Mouse (Mus musculus): ENCODE measurements around the gene Batf2. TPM values are rescaled to one million over a fixed set of nuclear protein-coding genes. Genes with fewer than 3 reads are reported as not detected.
"Not testable (repeated sequence)": the region's sequence is repeated elsewhere in the genome, so short reads cannot be mapped to it uniquely, and the experiment has no call there.

The Batf2 gene
- polyA plus RNA-seq, 1 experiment, result 0.04 TPM

GRCm38 (mm10) chr19:6126789-6127580, 13.8 kb upstream of the Batf2 start:
- H3ac ChIP-seq (ENCODE audit: control insufficient read depth, insufficient read length, low read depth), result peak overlapping the region; percentile 58
- no peaks in the 10 kb centered on the region for H3K79me2 ChIP-seq (ENCODE audit: control insufficient read depth, insufficient read depth)
- TF ChIP-seq FOSL1 (IDR thresholded peaks at IDR 0.05; ENCODE audit: insufficient read depth, low read length, poor library complexity, severe bottlenecking) (no peak), USF1 (IDR thresholded peaks at IDR 0.05; ENCODE audit: low read depth) (no peak), MYOG (IDR thresholded peaks at IDR 0.05; ENCODE audit: control insufficient read depth, extremely low read depth, insufficient read length) (no peak), CTCF (IDR thresholded peaks at IDR 0.05; ENCODE audit: control insufficient read depth, insufficient read depth, insufficient read length) (no peak), MYOD1 (IDR thresholded peaks at IDR 0.05; ENCODE audit: control insufficient read depth, insufficient read length, low read depth) (no peak), MAX (IDR thresholded peaks at IDR 0.05) (no peak), CEBPB (IDR thresholded peaks at IDR 0.05; ENCODE audit: low read depth) (no peak)
- peaks cover 8% of the 10 kb centered on the region for H3K36me3 ChIP-seq (ENCODE audit: control insufficient read depth, insufficient read depth)
- H3K79me3 ChIP-seq (ENCODE audit: low read depth), result no peaks in the 10 kb centered on the region
- H3K4me3 ChIP-seq (ENCODE audit: insufficient read depth, poor library complexity, severe bottlenecking), result peak overlapping the region; percentile 41
- H3K27me3 ChIP-seq (ENCODE audit: control insufficient read depth, insufficient read depth, insufficient read length), result no peaks in the 10 kb centered on the region

GRCm38 (mm10) chr19:6127760-6128341, 12.9 kb upstream of the Batf2 start, which contains the start of gene Snx15:
Gene Snx15 (minus strand): TSS chr19:6128304.
- no peaks in the 10 kb centered on the region for H3K79me3 ChIP-seq (ENCODE audit: low read depth)
- H3ac ChIP-seq (ENCODE audit: control insufficient read depth, insufficient read length, low read depth), result peak within 1 kb of the TSS; percentile 58
- peak within 1 kb of the TSS; percentile 41 for H3K4me3 ChIP-seq (ENCODE audit: insufficient read depth, poor library complexity, severe bottlenecking)
- H3K79me2 ChIP-seq (ENCODE audit: control insufficient read depth, insufficient read depth), result no peaks in the 10 kb centered on the region
- TF ChIP-seq MAX (IDR thresholded peaks at IDR 0.05) (peak; percentile 82), USF1 (IDR thresholded peaks at IDR 0.05; ENCODE audit: low read depth) (no peak), CTCF (IDR thresholded peaks at IDR 0.05; ENCODE audit: control insufficient read depth, insufficient read depth, insufficient read length) (no peak), MYOD1 (IDR thresholded peaks at IDR 0.05; ENCODE audit: control insufficient read depth, insufficient read length, low read depth) (no peak)
- no peaks in the 10 kb centered on the region for H3K27me3 ChIP-seq (ENCODE audit: control insufficient read depth, insufficient read depth, insufficient read length)
- peaks cover 8% of the 10 kb centered on the region for H3K36me3 ChIP-seq (ENCODE audit: control insufficient read depth, insufficient read depth)

GRCm38 (mm10) chr19:6130414-6131128, 10.2 kb upstream of the Batf2 start:
- H3K27me3 ChIP-seq (ENCODE audit: control insufficient read depth, insufficient read depth, insufficient read length); H3K79me2 ChIP-seq (ENCODE audit: control insufficient read depth, insufficient read depth); H3K4me3 ChIP-seq (ENCODE audit: insufficient read depth, poor library complexity, severe bottlenecking); H3K36me3 ChIP-seq (ENCODE audit: control insufficient read depth, insufficient read depth); H3ac ChIP-seq (ENCODE audit: control insufficient read depth, insufficient read length, low read depth); H3K79me3 ChIP-seq (ENCODE audit: low read depth): not testable (repeated sequence)

- H3K79me2 ChIP-seq (ENCODE audit: control insufficient read depth, insufficient read depth), result no peaks in the 10 kb centered on the region
- no peak overlapping the region for H3ac ChIP-seq (ENCODE audit: control insufficient read depth, insufficient read length, low read depth)
- H3K4me3 ChIP-seq (ENCODE audit: insufficient read depth, poor library complexity, severe bottlenecking), result no peak overlapping the region
- H3K36me3 ChIP-seq (ENCODE audit: control insufficient read depth, insufficient read depth), result peaks cover 9% of the 10 kb centered on the region
- no peaks in the 10 kb centered on the region for H3K79me3 ChIP-seq (ENCODE audit: low read depth)
- TF ChIP-seq CTCF (IDR thresholded peaks at IDR 0.05; ENCODE audit: control insufficient read depth, insufficient read depth, insufficient read length) (no peak), MYOD1 (IDR thresholded peaks at IDR 0.05; ENCODE audit: control insufficient read depth, insufficient read length, low read depth) (no peak), MYOG (IDR thresholded peaks at IDR 0.05; ENCODE audit: control insufficient read depth, extremely low read depth, insufficient read length) (no peak), FOSL1 (IDR thresholded peaks at IDR 0.05; ENCODE audit: insufficient read depth, low read length, poor library complexity, severe bottlenecking) (no peak), CEBPB (IDR thresholded peaks at IDR 0.05; ENCODE audit: low read depth) (no peak), USF1 (IDR thresholded peaks at IDR 0.05; ENCODE audit: low read depth) (no peak), MAX (IDR thresholded peaks at IDR 0.05) (no peak)
- H3K27me3 ChIP-seq (ENCODE audit: control insufficient read depth, insufficient read depth, insufficient read length), result no peaks in the 10 kb centered on the region
These were observed 8.5 kb upstream of the Batf2 start for GRCm38 (mm10) chr19:6132171-6132827.

GRCm38 (mm10) chr19:6133197-6133596, 7.6 kb upstream of the Batf2 start:
- not testable (repeated sequence) for H3K79me2 ChIP-seq (ENCODE audit: control insufficient read depth, insufficient read depth); H3K27me3 ChIP-seq (ENCODE audit: control insufficient read depth, insufficient read depth, insufficient read length); H3K36me3 ChIP-seq (ENCODE audit: control insufficient read depth, insufficient read depth); H3K79me3 ChIP-seq (ENCODE audit: low read depth); H3ac ChIP-seq (ENCODE audit: control insufficient read depth, insufficient read length, low read depth); H3K4me3 ChIP-seq (ENCODE audit: insufficient read depth, poor library complexity, severe bottlenecking)

GRCm38 (mm10) chr19:6136397-6136796, 4.4 kb upstream of the Batf2 start:
- Histone ChIP-seq H3ac (ENCODE audit: control insufficient read depth, insufficient read length, low read depth) (no peak overlapping the region), H3K27me3 (ENCODE audit: control insufficient read depth, insufficient read depth, insufficient read length) (no peaks in the 10 kb centered on the region), H3K79me2 (ENCODE audit: control insufficient read depth, insufficient read depth) (peaks cover 8% of the 10 kb centered on the region), H3K79me3 (ENCODE audit: low read depth) (no peaks in the 10 kb centered on the region), H3K4me3 (ENCODE audit: insufficient read depth, poor library complexity, severe bottlenecking) (no peak overlapping the region), H3K36me3 (ENCODE audit: control insufficient read depth, insufficient read depth) (peaks cover 9% of the 10 kb centered on the region)
- TF ChIP-seq MYOG (IDR thresholded peaks at IDR 0.05; ENCODE audit: control insufficient read depth, extremely low read depth, insufficient read length), result no peak
- no peak for TF ChIP-seq CTCF (IDR thresholded peaks at IDR 0.05; ENCODE audit: control insufficient read depth, insufficient read depth, insufficient read length)
- no peak for TF ChIP-seq USF1 (IDR thresholded peaks at IDR 0.05; ENCODE audit: low read depth)
- no peak for TF ChIP-seq FOSL1 (IDR thresholded peaks at IDR 0.05; ENCODE audit: insufficient read depth, low read length, poor library complexity, severe bottlenecking)
- no peak for TF ChIP-seq CEBPB (IDR thresholded peaks at IDR 0.05; ENCODE audit: low read depth)
- peak; percentile 32 for TF ChIP-seq MAX (IDR thresholded peaks at IDR 0.05)
- no peak for TF ChIP-seq MYOD1 (IDR thresholded peaks at IDR 0.05; ENCODE audit: control insufficient read depth, insufficient read length, low read depth)

Data from C2C12 (cell line).